Mouse (Mus musculus) layer of hippocampus, postnatal 36 days (tissue): ENCODE measurements around the gene Aldh1l2. TPM values are rescaled to one million over a fixed set of nuclear protein-coding genes. Genes with fewer than 3 reads are reported as not detected.
"Not testable (repeated sequence)": the region's sequence is repeated elsewhere in the genome, so short reads cannot be mapped to it uniquely, and the experiment has no call there.

ENCODE experiments used
- DNase-seq, 2 experiments: peaks; one replicate each; pipeline ENCODE4 v3.0.0; 2022
- total RNA-seq, 2 experiments: library from RNA; stranded (reverse); gene quantifications; 2 replicates each; pipeline ENCODE4 v1.2.3; 2021

The Aldh1l2 gene
- 1 to 10 TPM; 3.2 TPM for total RNA-seq

DNA sequence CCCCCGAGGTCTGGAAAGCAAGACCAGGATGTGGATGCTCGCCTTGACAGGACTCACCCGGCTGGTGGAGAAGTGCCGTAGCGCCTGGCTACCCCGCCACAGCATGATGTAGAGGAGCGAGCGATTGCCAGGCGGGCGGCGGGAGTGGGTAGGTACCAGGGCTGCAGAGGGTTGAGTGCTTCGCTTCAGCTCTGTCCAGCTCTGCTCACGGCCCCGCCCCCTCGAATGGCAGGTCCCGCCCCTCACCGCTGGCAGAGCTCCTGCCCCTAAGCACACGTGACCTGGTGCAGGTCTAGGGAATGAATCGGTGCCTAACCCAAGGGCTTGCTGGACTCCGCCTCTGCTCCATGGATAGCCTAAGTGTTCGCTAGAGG lies at the start of gene Aldh1l2:
Aldh1l2 (minus strand) TSS at position 231 of the 374 bp plus-strand sequence.
- peak; percentile 40 to 53 for DNase-seq

DNA sequence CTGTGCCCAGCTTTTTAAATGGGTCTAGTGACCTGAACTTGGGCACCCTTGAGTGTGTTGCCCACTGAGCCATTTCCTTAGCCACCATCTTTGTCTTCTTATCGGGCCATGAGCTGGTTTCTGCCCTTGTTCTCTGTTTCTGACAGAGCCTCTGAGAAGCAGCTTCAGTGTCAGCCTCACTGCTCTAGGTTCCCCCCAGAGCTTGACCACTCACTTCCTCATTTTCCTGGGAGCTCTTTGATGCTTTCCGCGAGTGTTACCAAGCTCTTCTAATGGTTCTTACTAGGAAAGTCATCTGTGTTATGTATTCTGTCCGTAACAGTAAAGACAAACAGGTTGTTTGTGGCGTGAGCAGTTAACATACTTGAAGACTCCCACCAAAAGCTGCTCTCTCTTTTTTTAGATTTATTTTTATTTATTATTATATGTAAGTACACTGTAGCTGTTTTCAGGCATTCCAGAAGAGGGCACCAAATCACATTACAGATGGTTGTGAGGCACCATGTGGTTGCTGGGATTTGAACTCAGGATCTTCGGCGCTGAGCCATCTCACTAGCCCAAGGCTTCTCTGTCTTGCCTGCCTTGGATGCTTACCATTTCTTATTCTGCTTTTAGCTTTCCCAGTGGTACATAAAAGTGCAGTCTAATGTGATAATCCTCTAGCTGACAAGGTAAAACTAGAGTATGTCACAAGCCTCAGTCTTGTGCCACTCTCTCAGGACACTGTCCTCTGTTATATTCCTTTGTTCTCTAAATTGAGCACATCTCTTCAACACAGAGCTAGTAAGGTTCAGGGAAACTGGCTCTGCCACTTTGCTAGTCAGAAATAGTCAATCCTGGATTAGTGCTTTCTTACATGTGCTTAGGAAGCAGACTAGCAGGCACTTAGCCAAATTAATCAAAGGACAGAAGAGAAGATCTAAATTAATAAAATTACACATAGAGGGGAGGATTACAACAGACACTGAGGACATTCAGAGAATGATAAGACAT lies 31.8 kb upstream of the Aldh1l2 start:
- DNase-seq, result no peak

DNA sequence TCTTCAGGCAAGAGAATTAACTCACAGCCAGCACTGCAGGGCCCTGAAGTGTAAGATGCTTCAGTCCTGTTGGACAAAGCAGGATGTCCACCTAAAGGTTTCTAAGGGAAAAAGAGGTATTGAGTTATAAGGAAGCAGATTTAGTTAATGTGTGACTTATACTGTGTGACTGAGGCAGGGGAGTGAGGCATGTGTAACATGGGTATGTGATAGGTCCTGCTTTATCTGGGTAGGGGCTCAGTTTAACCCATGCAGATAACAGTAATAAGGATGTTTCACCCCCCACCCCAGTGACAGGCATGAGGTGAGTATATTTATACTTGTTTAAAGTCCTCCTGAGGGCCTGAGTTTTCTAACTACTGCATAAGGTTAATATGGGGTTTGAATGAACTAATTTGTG lies 29.1 kb upstream of the Aldh1l2 start:
- DNase-seq, result no peak

DNA sequence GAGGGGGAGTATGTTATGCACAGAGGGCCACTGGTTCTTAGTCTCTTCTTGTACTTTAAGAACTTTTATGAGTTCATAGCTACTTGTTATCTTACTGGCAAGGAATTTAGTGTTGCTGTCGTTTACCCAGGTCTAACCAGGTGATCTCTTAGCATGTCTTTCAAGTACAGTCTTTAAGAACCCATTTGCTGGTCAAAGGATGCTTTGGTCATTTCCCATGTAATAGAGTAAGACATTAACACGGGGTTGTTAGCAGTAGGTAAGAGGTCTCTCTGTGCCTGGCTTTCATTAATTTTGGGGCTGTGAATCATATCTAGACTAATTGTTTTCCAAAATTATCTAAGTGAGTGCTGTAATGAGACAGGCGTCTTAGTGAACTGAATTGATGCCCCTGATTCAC lies 11.4 kb upstream of the Aldh1l2 start:
- no peak for DNase-seq

- no peak for DNase-seq
Measured at GRCm38 (mm10) chr10:83544103-83544479, 10.2 kb upstream of the Aldh1l2 start.

DNA sequence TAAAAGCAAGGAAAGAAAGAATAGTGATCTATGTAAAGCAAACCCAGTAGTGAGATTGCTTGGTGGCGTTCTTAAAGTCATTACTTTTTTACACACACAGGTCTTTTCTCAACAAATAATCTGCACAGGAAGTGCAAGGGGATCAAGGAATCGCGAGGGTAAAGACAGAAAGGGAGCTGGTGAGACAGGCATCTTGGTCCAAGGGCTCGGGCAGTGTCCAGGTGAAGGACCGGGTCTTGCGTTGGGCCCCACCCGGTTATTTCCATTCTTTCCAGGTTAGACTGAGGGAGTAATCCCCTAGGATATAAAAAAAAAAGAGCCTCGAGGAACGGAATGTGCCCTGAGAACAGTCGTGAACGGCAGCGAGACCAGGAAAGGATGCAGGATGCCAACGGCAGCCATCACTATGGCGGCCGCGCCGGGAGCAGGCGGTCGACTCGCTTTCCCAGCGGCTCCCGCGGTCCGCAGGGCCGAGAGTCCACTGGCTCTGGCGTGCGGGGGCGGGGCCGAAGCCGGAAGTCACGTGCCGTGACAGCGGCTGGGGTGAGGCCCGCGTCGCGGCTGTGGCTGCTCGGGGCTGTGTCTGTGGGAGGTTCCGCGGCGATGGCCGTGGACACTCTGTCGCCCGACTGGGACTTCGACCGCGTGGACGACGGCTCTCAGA lies 9.6 kb upstream of the Aldh1l2 start, which contains the start of gene Washc4:
Washc4 (plus strand) TSS at position 314 of the 664 bp plus-strand sequence.
- DNase-seq, result peak; percentile 94 to 95

DNA sequence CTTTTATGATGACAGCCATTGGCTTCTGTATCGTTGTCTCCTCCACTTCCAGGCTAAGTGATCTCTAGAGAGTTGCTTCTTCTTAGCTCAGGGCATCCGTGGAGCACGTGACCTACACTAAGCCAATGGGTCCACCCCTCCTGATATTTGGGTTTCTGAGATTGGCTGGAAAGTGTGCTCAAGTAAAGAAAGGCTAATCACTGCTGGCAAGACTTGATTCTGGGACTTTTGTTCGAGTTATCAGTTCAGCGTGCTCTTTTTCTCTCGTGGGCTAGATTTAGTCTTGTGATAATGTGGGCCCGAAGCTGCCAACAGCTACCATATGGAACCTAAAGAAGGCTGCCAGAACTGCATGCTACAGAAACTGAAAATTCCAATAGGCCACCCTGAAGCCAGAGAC lies 8.3 kb upstream of the Aldh1l2 start:
- peak; percentile 17 to 26 for DNase-seq

- DNase-seq, result no peak
Measured at GRCm38 (mm10) chr10:83540092-83540491, 6.2 kb upstream of the Aldh1l2 start.

DNA sequence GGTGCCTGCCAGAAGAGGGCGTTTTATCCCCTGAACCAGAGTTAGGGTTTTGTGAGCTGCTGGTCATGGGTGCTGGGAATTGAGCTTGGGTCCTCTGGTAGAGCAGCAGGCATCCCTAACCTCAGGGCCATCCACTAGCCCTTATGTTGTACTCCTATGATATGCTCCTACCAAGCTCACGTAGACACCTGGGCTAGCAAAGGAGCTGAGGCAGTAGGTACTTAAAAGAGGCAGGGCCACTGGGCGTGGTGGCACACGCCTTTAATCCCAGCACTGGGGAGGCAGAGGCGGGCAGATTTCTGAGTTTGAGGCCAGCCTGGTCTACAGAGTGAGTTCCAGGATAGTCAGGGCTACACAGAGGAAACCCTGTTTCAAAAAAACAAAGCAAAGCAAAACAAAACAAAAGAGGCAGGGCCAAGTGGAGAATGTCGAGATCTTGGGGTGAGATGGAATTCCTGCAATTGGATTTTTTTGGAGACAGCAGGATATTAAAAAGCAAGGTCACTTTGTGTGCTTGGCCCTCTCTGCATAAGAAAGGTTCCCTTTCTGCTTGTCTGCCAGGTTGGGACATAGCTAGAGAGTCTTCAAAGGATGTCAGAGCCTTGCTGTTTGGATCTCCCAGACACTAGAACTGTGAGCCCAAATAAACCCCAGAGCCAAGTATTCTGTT lies 5.5 kb upstream of the Aldh1l2 start:
- DNase-seq, result no peak

DNA sequence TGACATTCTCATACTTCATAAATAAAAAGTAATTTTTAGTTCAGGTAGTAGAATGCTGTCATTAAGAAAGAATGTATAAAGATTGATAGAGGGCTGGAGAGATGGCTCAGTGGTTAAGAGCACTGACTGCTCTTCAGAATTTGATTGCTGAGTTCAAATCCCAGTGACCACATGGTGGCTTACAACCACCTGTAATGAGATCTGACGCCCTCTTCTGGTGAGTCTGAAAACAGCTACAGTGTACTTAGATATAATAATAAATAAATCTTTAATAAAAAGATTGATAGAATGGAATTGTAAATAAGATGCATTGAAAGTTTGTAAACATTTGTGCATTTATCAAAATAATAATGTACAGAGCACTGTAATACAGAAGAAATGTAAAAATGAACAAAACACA lies 2.5 kb upstream of the Aldh1l2 start:
- DNase-seq, result no peak

GRCm38 (mm10) chr10:83533258-83533909 lies 556 bp downstream of the Aldh1l2 start:
- DNase-seq, result peak; percentile 21 to 41

- no peak for DNase-seq
Measured at GRCm38 (mm10) chr10:83530384-83530967, 3.5 kb downstream of the Aldh1l2 start.

DNA sequence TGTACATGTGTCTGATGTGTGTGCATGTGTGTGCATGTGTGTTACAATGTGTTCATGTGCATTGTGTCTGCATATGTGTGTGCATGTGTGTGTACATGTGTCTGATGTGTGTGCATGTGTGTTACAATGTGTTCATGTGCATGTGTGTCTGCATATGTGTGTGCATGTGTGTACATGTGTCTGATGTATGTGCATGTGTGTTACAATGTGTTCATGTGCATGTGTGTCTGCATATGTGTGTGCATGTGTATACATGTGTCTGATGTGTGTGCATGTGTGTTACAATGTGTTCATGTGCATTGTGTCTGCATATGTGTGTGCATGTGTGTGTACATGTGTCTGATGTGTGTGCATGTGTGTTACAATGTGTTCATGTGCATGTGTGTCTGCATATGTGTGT lies 9.7 kb downstream of the Aldh1l2 start:
- not testable (repeated sequence) for DNase-seq

GRCm38 (mm10) chr10:83520990-83521389 lies 12.9 kb downstream of the Aldh1l2 start:
- DNase-seq, result no peak

- no peak for DNase-seq
Measured at GRCm38 (mm10) chr10:83513736-83514135, 20.2 kb downstream of the Aldh1l2 start.

- no peak for DNase-seq
Measured at GRCm38 (mm10) chr10:83511304-83511703, 22.6 kb downstream of the Aldh1l2 start.

DNA sequence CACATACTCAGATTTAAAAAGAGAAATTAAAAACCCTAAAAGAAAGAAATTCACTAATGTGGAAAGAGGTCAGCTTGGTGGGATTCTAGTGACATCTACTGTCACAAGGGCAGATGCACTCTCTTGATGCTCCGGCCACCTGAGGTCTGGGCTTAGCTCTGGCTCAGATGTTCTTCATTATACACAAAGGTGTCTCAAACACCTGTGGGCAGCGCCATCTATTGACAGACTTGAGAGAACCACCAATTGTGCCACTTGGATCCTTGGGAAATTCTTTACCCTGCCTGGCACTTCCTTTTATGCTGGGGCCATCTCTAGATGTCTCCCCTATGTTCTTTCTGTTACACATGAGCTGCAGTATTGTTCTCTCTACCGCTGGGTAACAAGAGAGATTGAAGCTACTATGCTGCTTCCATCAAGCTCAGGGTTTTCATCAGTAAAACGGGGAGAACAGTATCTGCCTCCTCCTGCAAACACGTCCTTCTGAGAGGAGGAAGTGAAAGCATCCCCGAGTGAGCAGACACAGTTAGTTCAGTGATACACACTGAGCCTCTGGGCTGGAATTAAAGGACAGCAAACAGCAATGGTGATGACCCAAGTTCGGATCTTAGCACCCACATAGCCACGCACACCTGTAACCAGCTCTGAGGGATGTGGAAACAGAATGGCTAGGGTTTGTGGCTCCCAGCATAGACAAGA lies 24.8 kb downstream of the Aldh1l2 start:
- no peak for DNase-seq

- DNase-seq, result no peak
Measured at GRCm38 (mm10) chr10:83497321-83497720, 36.6 kb downstream of the Aldh1l2 start.

GRCm38 (mm10) chr10:83490506-83490905 lies 43.4 kb downstream of the Aldh1l2 start:
- no peak for DNase-seq

DNA sequence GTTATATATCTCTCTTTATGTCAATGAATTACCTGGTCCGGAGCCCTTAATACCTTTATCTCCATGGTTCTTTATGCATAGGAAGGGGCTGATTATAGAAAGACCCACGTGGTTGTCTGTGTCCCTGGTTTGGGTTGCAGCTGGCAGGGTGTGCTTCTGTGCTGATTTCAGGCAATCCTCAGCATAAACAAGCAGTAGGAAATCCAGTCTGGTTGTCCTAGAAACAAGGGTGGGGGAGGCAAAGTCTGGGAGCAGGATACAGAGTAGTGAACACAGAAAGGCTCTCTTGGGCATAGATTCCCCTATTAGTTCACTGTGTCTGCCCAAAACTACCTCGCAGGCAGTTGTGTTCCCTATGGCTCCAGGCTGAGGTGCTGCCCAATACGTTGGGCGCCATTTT lies 56.7 kb downstream of the Aldh1l2 start:
- peak in 1 of 2 experiments; percentile 3 for DNase-seq

DNA sequence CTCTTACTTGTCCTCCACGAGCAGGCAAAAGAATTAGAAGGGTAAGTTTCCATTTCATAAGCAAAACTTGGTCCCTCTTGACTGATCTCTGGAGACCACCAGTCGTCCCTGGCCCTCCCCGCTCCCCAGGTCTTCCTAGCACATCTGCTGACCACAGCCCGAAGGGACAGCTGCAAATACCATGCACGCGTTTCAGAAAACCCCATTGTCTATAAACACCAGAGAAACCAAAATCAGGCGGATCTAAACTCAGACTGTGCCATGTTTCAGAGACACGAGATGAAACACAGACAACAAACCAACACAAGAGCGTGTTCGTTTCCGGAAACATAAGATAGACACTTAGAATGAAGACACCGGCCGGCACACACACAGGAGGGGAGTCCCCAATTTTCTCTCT lies 58.7 kb downstream of the Aldh1l2 start:
- no peak for DNase-seq
